Mouse (Mus musculus) cerebellum, adult 11-12 months (tissue): ENCODE data around the gene Prickle3.
"Not testable (repeated sequence)": the region's sequence is repeated elsewhere in the genome, so short reads cannot be mapped to it uniquely, and the experiment has no call there.

Experiments
- DNase-seq: peaks from one replicate; pipeline ENCODE4 v3.0.0; 2022

The Prickle3 gene

GRCm38 (mm10) chrX:7672739-7673138 is 15.7 kb downstream of the Prickle3 start:
- DNase-seq, result no peak

- DNase-seq, result no peak
Observed at GRCm38 (mm10) chrX:7673578-7674281, 16.7 kb downstream of the Prickle3 start.

- DNase-seq, result no peak
Observed at GRCm38 (mm10) chrX:7674284-7675000, 17.4 kb downstream of the Prickle3 start.

GRCm38 (mm10) chrX:7675001-7675380 is 17.9 kb downstream of the Prickle3 start:
- no peak for DNase-seq

GRCm38 (mm10) chrX:7678986-7679385 is 21.9 kb downstream of the Prickle3 start:
- no peak for DNase-seq

GRCm38 (mm10) chrX:7679405-7680056 is 22.5 kb downstream of the Prickle3 start:
- peak; percentile 90 for DNase-seq

GRCm38 (mm10) chrX:7680057-7680412 is 23.0 kb downstream of the Prickle3 start:
- no peak for DNase-seq

GRCm38 (mm10) chrX:7680864-7681263 is 23.8 kb downstream of the Prickle3 start, which contains the start of gene Magix:
Gene Magix (minus strand): TSS chrX:7681251.
- peak; percentile 66 for DNase-seq

- DNase-seq, result peak; percentile 51
Observed at GRCm38 (mm10) chrX:7688321-7688720, 31.3 kb downstream of the Prickle3 start.

- no peak for DNase-seq
Observed at GRCm38 (mm10) chrX:7690486-7690885, 33.4 kb downstream of the Prickle3 start.

- no peak for DNase-seq
Observed at GRCm38 (mm10) chrX:7692862-7693261, 35.8 kb downstream of the Prickle3 start.

- DNase-seq, result no peak
Observed at GRCm38 (mm10) chrX:7696520-7696919, 39.5 kb downstream of the Prickle3 start.

- peak; percentile 86 for DNase-seq
Observed at GRCm38 (mm10) chrX:7696954-7697381, 39.9 kb downstream of the Prickle3 start, which contains the start of gene Gpkow. Gene Gpkow (plus strand): TSS chrX:7697131.

GRCm38 (mm10) chrX:7713764-7714134 is 56.7 kb downstream of the Prickle3 start:
- not testable (repeated sequence) for DNase-seq

- DNase-seq, result peak; percentile 97
Observed at GRCm38 (mm10) chrX:7714135-7714899, 57.3 kb downstream of the Prickle3 start, which contains the start of gene Wdr45. Gene Wdr45 (plus strand): TSS chrX:7714333.

GRCm38 (mm10) chrX:7716058-7716457 is 59.0 kb downstream of the Prickle3 start:
- DNase-seq, result not testable (repeated sequence)
